Mouse (Mus musculus) heart, embryonic 13.5 days (tissue): Measurements from ENCODE around the gene Lypd5. TPM values are rescaled to one million over a fixed set of nuclear protein-coding genes. Genes with fewer than 3 reads are reported as not detected.

Experiments
- ATAC-seq: fragments of 200-750 bp; cut with Nextera tagmentation; 2 replicates; pipeline ENCODE4 v1.8.0; 2017; ENCODE audit warnings: moderate TSS enrichment; ENCODE audit not compliant: insufficient number of reproducible peaks, low FRiP score, low TSS enrichment; ENCODE audit errors: extremely low read depth
- H3K27ac ChIP-seq: fragments of 300-500 bp; sonication (generic); replicated peaks from 2 replicates; pipeline ENCODE4 v1.5.1; 2015; ENCODE audit warnings: moderate library complexity, mild to moderate bottlenecking, inconsistent platforms
- H3K27me3 ChIP-seq: fragments of 300-500 bp; sonication (generic); replicated peaks from 2 replicates; pipeline ENCODE4 v1.6.1; 2015; ENCODE audit warnings: mild to moderate bottlenecking, inconsistent platforms
- H3K36me3 ChIP-seq: fragments of 300-500 bp; sonication (generic); 2 replicates; pipeline ENCODE4 v1.6.1; 2015; ENCODE audit warnings: mild to moderate bottlenecking, inconsistent platforms
- H3K4me1 ChIP-seq: fragments of 300-500 bp; sonication (generic); 2 replicates; pipeline ENCODE4 v1.6.1; 2015; ENCODE audit warnings: inconsistent platforms
- H3K4me2 ChIP-seq: fragments of 300-500 bp; sonication (generic); 2 replicates; pipeline ENCODE4 v1.6.1; 2015; ENCODE audit warnings: inconsistent platforms, mild to moderate bottlenecking, moderate library complexity
- H3K4me3 ChIP-seq: fragments of 300-500 bp; sonication (generic); 2 replicates; pipeline ENCODE4 v1.5.1; 2015; ENCODE audit warnings: moderate library complexity, mild to moderate bottlenecking, inconsistent platforms
- H3K9ac ChIP-seq: fragments of 300-500 bp; sonication (generic); 2 replicates; pipeline ENCODE4 v1.6.1; 2015; ENCODE audit warnings: inconsistent platforms, mild to moderate bottlenecking, moderate library complexity
- H3K9me3 ChIP-seq: fragments of 300-500 bp; sonication (generic); 2 replicates; pipeline ENCODE4 v1.6.1; 2016; ENCODE audit warnings: inconsistent platforms
- WGBS: fragments of 180-500 bp; shearing (Covaris S2); methylation state at CpG from one replicate; pipeline ENCODE4 v1.1.7; 2015; ENCODE audit warnings: mixed read lengths; 5-methylcytosine and 5-hydroxymethylcytosine counted together
- polyA plus RNA-seq: library from polyadenylated mRNA; unstranded; fragments of >200 nt; fragmentation: Nextera tagmentation; extraction: Ambion mirVana; gene quantifications from 2 replicates; pipeline ENCODE4 v1.2.1, GENCODE M21; 2015

Gene Lypd5
- polyA plus RNA-seq, 1 experiment from 2014 or later = not detected

DNA sequence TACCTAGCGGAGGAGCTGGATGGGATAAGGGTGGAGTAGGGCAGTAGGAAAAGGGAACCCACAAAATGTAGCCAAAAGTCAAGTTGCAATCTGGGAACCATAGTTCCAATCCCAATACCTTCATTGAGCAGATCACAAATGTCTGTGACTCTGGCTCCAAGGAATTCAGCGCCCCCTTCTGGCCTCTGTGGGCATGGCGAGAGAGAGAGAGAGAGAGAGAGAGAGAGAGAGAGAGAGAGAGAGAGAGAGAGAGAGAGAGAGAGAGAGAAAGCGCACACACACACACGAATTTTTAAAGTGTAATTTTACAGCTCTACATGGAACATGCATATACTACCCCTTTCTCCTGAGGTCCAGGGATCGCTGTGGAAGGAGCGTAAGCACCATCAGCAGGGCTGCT lies 14.2 kb downstream of the Lypd5 start:
- Histone ChIP-seq H3K27me3 (peaks cover 14% of the 10 kb centered on the region; the same call in 1 of the 2 replicates), H3K4me3 (no peak overlapping the region), H3K9ac (no peak overlapping the region), H3K27ac (no peak overlapping the region), H3K9me3 (0 out of 2 replicates have a peak, but pooled peaks cover under 1% of the 10 kb centered on the region), H3K4me1 (peaks cover 6% of the 10 kb centered on the region; the same call in 1 of the 2 replicates), H3K36me3 (no peaks in the 10 kb centered on the region), H3K4me2 (no peak overlapping the region)
- no peak for ATAC-seq
- 21% methylated on average over 7 of the region's 7 CpGs for WGBS

DNA sequence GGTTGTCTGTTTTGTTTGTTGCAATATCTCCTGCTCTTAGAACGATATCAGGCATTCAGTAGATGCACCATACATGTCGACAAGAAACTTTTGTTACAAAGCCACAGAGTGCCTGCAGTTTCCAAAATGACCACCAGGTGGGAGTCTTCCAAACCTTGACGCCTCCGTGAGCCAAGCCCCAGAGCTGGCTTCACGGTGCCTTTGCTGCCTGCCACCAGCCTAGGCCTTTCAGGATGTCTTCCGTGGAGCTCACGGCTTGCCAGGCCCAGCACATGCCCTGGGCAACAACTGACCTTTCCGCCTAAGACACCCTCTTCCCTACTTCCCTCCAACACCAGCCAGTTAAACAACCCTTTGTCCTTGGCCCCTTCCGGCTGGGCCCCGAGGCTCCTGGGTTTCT lies 15.8 kb downstream of the Lypd5 start:
- no peak for ATAC-seq
- WGBS = 22% methylated on average over 10 of the region's 10 CpGs

DNA sequence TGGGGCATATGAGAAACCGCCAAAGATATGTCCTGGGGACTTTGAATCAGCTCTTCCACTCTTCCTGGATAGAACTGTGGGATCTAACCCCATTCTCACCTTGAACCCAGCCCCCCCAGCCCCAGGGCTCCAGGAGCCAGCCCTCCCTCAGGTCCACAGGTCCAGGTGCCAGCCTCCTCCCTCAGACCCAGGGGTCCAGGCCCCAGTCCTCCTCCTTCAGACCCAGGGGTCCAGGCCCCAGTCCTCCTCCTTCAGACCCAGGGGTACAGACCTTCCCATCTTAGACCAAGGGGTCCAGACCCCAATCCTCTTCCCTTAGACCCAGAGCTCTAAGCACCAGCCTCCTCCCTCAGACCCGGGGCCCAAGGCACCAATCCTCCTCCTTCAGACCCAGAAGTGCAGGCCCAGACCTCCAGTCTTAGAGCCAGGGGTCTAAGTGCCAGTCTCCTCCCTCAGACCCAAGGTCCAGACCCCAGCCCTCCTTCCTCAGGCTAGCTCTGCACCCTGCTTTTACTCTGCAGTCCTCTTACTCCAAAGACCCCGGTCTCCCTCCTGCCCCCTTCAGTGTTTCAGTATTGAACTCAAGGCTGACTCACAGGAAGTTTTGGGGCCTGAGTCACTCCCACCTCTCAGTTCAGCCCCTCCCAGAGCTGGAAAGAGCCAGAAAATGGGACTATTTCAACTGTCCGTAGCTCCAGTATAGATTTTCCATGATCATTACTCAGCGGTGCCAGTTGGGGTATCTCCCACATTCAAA lies 16.4 kb downstream of the Lypd5 start:
- H3K4me3 ChIP-seq = no peak overlapping the region
- 63% methylated on average over 5 of the region's 5 CpGs for WGBS
- H3K9ac ChIP-seq = 0 out of 2 replicates have a peak overlapping the region, but pooled peaks have one; percentile 30
- peaks cover 21% of the 10 kb centered on the region; the same call in 1 of the 2 replicates for H3K27me3 ChIP-seq
- H3K9me3 ChIP-seq = no peaks in the 10 kb centered on the region
- peaks cover 6% of the 10 kb centered on the region; the same call in 1 of the 2 replicates for H3K4me1 ChIP-seq
- no peak overlapping the region for H3K27ac ChIP-seq
- no peak for ATAC-seq
- no peaks in the 10 kb centered on the region for H3K36me3 ChIP-seq
- H3K4me2 ChIP-seq = no peak overlapping the region

More for the DNA sequence above, 15.8 kb downstream of the Lypd5 start:
- no peak overlapping the region for H3K4me3 ChIP-seq
- H3K36me3 ChIP-seq = no peaks in the 10 kb centered on the region
- no peak overlapping the region for H3K27ac ChIP-seq
- H3K9ac ChIP-seq = 0 out of 2 replicates have a peak overlapping the region, but pooled peaks have one; percentile 30
- H3K4me2 ChIP-seq = no peak overlapping the region
- H3K9me3 ChIP-seq = no peaks in the 10 kb centered on the region
- peaks cover 6% of the 10 kb centered on the region; the same call in 1 of the 2 replicates for H3K4me1 ChIP-seq
- H3K27me3 ChIP-seq = peaks cover 15% of the 10 kb centered on the region; the same call in 1 of the 2 replicates

DNA sequence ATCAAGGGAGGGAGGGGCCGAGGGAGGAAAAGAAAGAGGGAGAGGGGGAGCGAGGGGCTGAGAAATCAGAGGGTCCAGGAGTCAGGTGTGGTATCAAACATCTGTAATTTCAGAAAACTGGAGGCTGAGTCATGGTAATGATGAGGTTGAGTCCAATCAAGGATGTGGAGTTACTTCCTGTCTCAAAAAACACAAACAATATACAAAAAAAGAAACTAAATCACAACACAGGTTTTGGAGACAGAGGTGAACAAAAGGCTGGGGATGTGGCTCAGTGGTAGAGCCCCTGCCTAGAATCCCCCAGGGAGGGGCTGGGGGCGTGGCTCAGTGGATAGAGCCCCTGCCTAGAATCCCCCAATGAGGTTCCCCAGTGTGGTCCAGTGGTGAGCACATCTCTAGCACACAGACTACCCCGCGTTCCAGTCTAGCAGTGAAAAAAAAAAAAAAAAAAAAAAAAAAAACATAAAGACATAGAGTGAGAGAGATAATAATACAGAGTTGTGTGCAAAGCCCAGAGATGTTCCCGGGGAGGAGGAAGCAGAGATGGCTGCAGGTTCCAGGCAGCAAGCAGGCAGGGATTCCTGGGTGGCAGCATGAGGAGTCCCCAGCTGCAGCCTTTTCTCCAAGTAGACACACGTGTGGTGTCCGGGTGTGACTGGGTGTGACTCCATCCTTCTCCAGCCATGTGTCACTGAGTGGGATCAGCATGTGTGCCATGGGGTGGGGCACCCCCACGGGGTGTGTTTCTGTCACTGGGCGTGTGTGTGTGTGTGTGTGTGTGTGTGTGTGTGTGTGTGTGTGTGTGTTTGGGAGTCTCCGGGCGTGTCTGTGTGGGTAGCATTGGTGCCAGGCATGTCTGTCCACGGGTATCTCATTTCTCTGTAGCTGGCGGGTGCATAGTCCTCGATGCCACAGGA lies 18.0 kb downstream of the Lypd5 start:
- H3K4me3 ChIP-seq = no peak overlapping the region
- no peak overlapping the region for H3K4me2 ChIP-seq
- no peaks in the 10 kb centered on the region for H3K36me3 ChIP-seq
- H3K4me1 ChIP-seq = peaks cover 6% of the 10 kb centered on the region; the same call in 1 of the 2 replicates
- WGBS = 69% methylated on average over 15 of the region's 15 CpGs
- H3K27ac ChIP-seq = no peak overlapping the region
- no peak for ATAC-seq
- H3K9ac ChIP-seq = no peak overlapping the region
- H3K27me3 ChIP-seq = peaks cover 30% of the 10 kb centered on the region; the same call in 1 of the 2 replicates
- no peaks in the 10 kb centered on the region for H3K9me3 ChIP-seq

DNA sequence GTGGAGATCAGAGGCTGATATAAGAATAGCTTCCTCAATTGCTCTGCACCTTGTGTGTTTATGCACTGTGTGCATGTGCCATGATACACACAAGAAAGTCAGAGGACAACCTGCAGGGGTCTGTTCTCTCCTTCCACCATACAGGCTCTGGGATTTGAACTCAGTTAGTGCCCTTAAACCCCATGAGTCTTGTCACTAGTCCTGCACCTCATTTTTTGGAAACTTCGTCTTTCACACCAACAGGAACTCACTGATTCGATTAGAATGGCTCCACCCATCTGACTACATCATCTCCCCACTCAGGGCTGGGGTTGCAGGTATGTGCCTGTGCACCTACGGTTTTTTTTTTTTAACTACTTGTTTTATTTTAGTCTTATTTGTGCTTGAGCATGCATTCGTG lies 19.2 kb downstream of the Lypd5 start:
- H3K9me3 ChIP-seq = no peaks in the 10 kb centered on the region
- WGBS = 57% methylated on average over 4 of the region's 4 CpGs
- no peak overlapping the region for H3K4me2 ChIP-seq
- no peak overlapping the region for H3K9ac ChIP-seq
- H3K4me1 ChIP-seq = peaks cover 14% of the 10 kb centered on the region
- no peak for ATAC-seq
- H3K4me3 ChIP-seq = no peak overlapping the region
- H3K27ac ChIP-seq = no peak overlapping the region
- H3K27me3 ChIP-seq = peaks cover 23% of the 10 kb centered on the region; the same call in 1 of the 2 replicates
- no peaks in the 10 kb centered on the region for H3K36me3 ChIP-seq

DNA sequence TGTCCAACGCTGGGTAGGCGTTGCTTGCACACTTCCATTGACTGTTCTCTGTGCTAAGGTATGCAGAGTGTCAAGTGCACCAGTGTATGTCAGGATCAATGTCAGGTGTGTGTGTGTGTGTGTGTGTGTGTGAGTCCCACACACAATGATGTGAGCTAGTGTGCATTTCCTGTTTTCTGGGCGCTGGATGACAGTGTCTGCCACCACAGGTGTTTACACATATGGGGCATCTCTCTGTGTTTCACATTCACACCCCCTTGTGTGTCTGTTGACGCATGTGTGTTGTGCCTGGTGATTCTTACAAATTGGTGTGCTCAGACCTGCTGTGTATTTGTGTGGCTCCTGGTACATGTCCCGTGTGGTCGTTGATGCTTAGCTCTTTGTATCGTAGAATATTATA lies 19.9 kb downstream of the Lypd5 start:
- Histone ChIP-seq H3K4me3 (no peak overlapping the region), H3K9me3 (no peaks in the 10 kb centered on the region), H3K27ac (no peak overlapping the region), H3K4me1 (peaks cover 20% of the 10 kb centered on the region), H3K9ac (no peak overlapping the region), H3K4me2 (no peak overlapping the region), H3K36me3 (no peaks in the 10 kb centered on the region), H3K27me3 (peaks cover 20% of the 10 kb centered on the region; the same call in 1 of the 2 replicates)
- no peak for ATAC-seq
- 78% methylated on average over 7 of the region's 7 CpGs for WGBS

DNA sequence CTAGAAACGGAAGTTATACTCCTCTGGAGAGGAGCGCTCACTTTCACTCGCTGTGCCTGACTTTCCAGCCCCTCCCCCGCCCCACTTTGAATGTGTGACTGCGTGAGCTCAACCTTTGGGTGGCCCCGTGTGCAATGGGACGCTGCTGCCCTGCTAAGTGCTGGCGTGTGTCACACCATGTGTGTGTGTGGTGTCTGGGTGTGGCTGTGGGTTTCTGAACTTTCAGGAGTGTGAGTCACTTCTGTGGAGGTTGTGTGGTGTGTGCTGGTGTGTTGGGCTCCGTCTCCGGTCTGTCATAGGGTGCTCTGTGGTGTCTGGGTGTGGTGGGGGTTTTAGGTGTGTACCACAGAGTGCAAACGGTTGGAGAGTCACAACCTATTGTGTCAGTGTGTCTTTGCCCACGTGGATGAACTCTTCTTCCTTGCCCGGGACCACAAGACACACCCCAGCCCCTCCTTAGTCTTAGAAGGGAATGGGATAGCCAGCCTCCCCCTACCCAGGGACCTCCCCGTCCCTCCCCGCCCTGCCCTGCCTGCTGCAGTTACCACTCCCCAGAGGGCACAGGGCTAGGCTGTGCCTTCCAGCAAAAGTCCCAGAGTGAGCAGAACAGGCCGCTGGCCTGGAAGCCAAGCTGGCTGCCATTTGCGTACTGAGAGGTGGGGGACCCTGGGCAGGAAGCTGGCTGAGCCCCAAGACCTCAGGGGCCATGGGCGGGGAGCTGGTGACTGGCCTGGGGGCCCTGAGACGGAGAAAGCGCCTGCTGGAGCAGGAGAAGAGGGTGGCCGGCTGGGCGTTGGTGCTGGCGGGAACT lies 20.9 kb downstream of the Lypd5 start, which contains the start of gene Kcnn4:
TSS of gene Kcnn4 (plus strand) at position 533 of the 811 bp plus-strand sequence.
- H3K36me3 ChIP-seq = no peaks in the 10 kb centered on the region
- peak within 1 kb of the TSS; percentile 40 for H3K4me3 ChIP-seq
- peak within 1 kb of the TSS; percentile 54 for H3K27ac ChIP-seq
- ATAC-seq = peak; percentile 22; the same call in 1 of the 2 replicates
- peaks cover 16% of the 10 kb centered on the region; the same call in 1 of the 2 replicates for H3K27me3 ChIP-seq
- no peaks in the 10 kb centered on the region for H3K9me3 ChIP-seq
- WGBS = 25% methylated on average over 23 of the region's 23 CpGs
- H3K4me2 ChIP-seq = peak within 1 kb of the TSS; percentile 59
- peak within 1 kb of the TSS; percentile 70 for H3K9ac ChIP-seq
- peaks cover 22% of the 10 kb centered on the region for H3K4me1 ChIP-seq

DNA sequence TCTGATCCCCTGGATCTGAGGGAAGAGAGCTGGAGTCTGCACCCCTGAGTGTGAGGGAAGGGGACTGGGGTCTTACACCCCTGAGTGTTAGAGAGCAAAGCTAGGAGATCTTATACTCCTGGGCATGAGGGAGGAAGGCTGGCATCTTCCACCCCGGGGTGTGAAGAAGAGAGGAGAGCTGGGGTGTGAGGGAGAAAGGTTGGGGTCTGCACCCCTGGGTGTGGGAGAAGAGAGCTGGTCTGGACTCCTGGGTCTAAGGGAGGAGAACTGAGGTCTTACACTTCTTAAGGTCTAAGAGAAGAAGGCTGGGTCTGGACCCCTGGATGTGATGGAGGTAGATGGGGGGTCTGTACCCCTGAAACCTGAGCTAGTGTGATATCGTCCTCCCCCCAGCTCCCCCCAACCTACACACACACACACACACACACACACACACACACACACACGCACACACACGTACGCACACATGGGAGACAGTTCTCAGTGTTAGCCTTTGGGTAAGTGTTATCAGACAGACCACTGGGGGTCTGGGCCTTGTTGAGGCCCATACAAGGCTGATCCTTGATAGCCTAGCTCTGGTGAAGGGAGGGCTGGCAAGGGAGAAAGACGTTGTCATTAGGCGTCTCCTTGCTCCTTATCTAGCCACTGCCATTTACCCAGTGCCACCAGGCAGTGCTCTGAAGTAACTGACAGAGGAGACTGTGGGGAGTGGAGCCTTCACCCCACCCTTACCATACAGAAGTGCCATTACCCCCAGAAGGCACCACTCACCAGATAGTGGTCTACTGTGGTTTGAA lies 22.2 kb downstream of the Lypd5 start:
- peak overlapping the region; percentile 59 for H3K4me2 ChIP-seq
- H3K4me3 ChIP-seq = peak overlapping the region; percentile 40
- H3K9me3 ChIP-seq = no peaks in the 10 kb centered on the region
- peak overlapping the region; percentile 70; the same call in 1 of the 2 replicates for H3K9ac ChIP-seq
- H3K27me3 ChIP-seq = peaks cover 16% of the 10 kb centered on the region; the same call in 1 of the 2 replicates
- no peaks in the 10 kb centered on the region for H3K36me3 ChIP-seq
- WGBS = 58% methylated on average over 7 of the region's 7 CpGs
- H3K27ac ChIP-seq = peak overlapping the region; percentile 54
- ATAC-seq = peak; percentile 43
- H3K4me1 ChIP-seq = peaks cover 16% of the 10 kb centered on the region

DNA sequence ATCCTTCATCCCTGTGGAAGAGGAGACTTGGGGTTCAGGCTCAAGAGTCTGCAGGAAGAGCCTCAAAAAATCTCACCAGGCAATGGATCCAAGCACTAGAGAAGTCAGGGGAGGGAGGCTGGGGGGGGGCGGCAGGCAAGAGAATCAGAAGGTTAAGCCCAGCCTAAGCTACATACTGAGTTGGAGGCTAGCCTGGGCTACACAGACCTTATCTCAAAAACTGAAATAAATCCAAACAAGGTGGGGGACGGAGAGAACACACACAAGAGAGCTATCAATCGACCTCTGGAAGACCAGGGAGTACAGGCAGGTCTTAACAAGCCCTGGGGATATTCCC lies 22.8 kb downstream of the Lypd5 start:
- ATAC-seq = no peak
- Histone ChIP-seq H3K4me2 (peak overlapping the region; percentile 59), H3K4me3 (peak overlapping the region; percentile 40), H3K27ac (peak overlapping the region; percentile 48; the same call in 1 of the 2 replicates), H3K4me1 (peaks cover 19% of the 10 kb centered on the region), H3K36me3 (no peaks in the 10 kb centered on the region), H3K27me3 (peaks cover 16% of the 10 kb centered on the region; the same call in 1 of the 2 replicates), H3K9me3 (no peaks in the 10 kb centered on the region), H3K9ac (peak overlapping the region; percentile 70; the same call in 1 of the 2 replicates)
- 50% methylated on average over 3 of the region's 3 CpGs for WGBS

DNA sequence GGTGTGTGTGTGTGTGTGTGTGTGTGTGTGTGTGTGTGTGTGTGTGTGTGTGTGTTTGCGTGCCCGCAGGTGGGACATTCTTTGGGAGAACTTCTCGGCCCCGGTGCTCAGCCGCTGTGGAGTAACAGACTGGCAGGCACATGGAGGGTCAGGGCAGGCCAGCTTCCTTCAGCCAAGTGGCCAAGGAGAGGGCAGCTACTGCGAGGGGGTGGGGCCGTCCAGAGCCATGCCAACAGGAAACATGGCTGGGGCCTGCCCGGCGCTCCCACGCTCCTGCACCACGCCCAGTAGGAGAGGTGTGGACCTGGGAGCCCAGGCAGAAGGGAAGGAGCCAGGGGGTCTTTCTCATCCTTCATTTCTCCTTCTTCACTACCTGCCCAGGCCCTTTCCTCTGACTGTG lies 23.3 kb downstream of the Lypd5 start:
- Histone ChIP-seq H3K4me3 (peak overlapping the region; percentile 17; the same call in 1 of the 2 replicates), H3K4me2 (peak overlapping the region; percentile 59), H3K27me3 (peaks cover 20% of the 10 kb centered on the region; the same call in 1 of the 2 replicates), H3K36me3 (no peaks in the 10 kb centered on the region), H3K4me1 (peaks cover 24% of the 10 kb centered on the region), H3K9ac (peak overlapping the region; percentile 40; the same call in 1 of the 2 replicates), H3K27ac (peak overlapping the region; percentile 45; the same call in 1 of the 2 replicates), H3K9me3 (no peaks in the 10 kb centered on the region)
- ATAC-seq = peak; percentile 38
- WGBS = 76% methylated on average over 9 of the region's 11 CpGs
